Mouse (Mus musculus) left cerebral cortex, adult 9 months (tissue): ENCODE measurements around the gene 4930539E08Rik.

Source experiments
- DNase-seq, 2 experiments: peaks; one replicate each; pipeline ENCODE4 v3.0.0; 2022; ENCODE audit warnings: low spot score in 2 of 2

Gene 4930539E08Rik

DNA sequence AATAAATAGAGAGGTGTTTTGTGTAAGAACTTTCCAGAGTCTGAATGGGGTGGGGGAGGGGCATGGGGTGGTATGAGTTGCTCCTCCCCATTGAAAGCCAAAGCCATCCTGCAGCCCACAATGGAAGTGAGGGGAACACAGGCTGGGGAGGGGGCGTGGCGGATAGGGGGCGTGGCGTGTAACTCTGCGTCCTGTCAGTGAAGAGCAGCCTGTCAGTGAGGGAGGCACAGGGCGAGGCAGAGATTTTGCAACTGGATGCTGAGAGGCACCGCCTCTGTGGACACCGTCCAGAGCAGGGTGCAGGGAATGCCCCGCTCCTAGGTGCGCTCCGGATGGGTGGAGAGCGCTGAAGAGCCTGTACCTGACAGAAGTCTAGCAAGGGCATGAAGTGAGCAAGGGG lies 56.9 kb downstream of the 4930539E08Rik start, which contains the start of gene Pnpla1:
Pnpla1 (plus strand) TSS at position 207 of the 400 bp plus-strand sequence.
- no peak for DNase-seq

DNA sequence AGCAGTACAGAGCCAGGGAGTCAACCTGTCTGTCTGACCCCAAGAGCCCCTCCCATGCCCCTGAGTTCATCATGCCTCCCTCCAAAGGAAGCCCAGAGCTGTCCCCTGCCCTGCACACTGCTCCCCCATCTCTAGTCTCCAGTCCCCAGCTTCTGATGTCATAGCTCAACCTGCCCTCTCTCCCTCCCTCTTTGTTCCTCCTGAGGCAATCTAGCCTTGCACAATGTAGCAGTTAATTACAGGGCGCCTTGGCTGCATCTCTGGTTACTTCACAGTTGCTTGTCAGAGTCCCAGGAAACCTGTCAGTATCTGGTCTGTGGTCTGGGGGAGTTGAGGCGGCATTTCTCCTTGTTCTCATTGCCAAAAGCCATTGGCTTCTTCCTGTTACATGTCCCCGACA lies 59.1 kb downstream of the 4930539E08Rik start:
- DNase-seq: no peak

DNA sequence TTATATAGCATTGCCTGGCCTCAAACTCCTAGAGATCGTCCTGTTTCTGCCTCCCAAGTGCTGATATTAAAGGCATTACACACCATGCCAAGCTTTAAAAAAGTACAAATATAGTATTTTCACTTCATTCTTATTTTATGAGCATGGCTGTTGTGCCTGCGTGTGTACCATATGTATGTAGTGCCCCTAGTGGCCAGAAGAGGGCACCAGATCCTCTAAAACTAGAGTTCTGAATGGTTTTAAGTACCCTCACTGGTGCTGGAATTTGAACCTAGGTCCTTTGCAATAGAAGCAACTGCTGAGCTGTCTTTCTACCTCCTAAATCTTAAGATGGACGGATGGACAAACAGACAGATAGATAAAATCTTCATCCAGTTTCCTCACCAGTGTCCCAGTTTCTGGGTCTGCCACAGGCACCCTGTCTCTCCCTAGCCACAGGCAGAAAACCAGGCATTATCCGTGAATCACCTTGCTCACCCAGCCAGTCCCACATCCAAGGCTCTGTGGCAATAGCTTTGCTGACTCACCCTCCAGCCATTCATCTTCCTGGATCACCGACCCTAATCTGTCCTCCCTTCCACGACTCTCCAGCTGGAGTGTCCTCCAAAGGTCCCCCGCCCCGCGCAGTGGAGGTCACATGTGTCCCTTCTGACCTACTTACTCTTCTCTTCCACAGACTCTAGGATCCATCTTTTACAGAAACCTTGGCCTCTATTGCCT lies 59.8 kb downstream of the 4930539E08Rik start:
- DNase-seq: no peak

DNA sequence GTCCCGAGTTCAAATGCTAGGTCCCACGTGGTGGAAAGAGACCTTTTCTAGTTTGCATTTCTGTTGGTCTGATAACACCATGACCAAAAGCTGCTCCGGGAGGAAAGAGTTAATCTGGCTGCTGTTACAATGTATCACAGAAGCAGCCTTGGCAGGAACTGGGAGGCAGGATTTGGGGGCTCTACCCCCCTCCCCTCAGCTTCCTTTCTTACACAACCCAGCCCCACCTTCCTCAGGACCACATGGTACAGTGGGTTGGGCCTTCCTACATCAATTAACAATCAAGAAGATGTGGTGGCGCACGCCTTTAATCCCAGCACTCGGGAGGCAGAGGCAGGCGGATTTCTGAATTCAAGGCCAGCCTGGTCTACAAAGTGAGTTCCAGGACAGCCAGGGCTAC lies 60.7 kb downstream of the 4930539E08Rik start:
- no peak for DNase-seq

DNA sequence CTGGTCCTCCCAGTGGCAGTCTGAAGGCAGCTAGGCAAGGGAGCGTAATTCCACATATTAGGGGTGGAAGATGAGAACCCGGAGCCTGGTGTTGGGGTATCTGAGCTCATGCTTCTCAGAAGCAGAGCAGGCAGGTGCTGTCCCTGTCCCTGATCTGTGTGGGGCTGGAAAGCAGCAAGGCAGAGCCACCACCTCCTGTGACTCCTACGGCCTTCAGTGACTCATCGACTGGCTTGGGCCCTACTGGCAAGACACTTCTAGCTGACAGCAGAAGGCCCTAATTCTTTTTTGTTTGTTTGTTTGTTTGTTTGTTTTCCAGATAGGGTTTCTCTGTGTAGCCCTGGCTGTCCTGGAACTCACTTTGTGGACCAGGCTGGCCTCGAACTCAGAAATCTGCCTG lies 64.6 kb downstream of the 4930539E08Rik start:
- DNase-seq: no peak

DNA sequence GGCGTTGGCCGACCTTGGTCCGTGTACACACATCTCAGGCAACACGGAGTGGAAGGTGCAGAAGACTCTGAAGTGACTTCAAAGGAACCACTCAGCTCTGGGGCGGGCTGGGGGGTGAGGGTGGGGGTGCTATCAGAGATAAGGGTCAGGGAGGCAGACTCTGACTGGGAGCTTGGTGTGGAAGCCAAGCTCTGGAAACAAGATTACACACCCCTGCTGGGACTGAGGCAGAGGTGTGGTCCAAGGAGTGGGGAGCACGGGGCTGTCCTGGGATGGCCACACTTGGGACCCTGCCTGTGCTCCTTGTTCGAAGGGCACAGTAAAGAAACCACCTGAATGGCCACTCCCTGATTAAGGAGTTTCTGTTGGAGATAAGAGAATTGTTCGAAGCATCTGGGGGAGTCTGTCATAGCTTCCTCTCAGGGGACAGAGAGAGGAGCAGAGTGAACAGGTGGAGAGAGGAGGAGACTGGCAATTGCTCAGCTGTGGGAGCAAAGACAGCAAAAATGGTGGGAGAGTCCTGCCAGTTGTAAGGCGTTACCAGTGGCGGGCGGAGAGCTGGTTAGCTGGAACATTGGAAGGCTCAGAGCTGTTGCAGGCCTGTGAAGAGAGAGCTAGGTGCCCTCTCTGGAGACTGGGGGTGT lies 68.0 kb downstream of the 4930539E08Rik start:
- DNase-seq: no peak
